Mouse (Mus musculus) CH12.LX (cell line): ENCODE measurements at regions not wholly inside any gene's neighbourhood (a gene's known extent, or its start where the extent isn't known, plus 50 kb on each side); places are given as distances from the start of the nearest gene placed in this dataset.

Experiments
- GABPA ChIP-seq: IDR thresholded peaks from 2 replicates; pipeline ENCODE4 v1.6.1; 2012; ENCODE audit warnings: low read depth, low read length, improper control_type of control experiment, inconsistent platforms; ENCODE audit not compliant: insufficient replicate concordance
- MAFK ChIP-seq: IDR thresholded peaks from 2 replicates; pipeline ENCODE4 v1.6.1; 2011; ENCODE audit warnings: low read length, improper control_type of control experiment; ENCODE audit not compliant: insufficient replicate concordance
- MAZ ChIP-seq: IDR thresholded peaks from 2 replicates; pipeline ENCODE4 v1.6.1; 2012; ENCODE audit warnings: low read depth, mild to moderate bottlenecking, inconsistent platforms, low read length, improper control_type of control experiment, moderate library complexity
- POLR2A ChIP-seq: IDR thresholded peaks from 2 replicates; pipeline ENCODE4 v1.6.1; 2011; ENCODE audit warnings: low read depth, mild to moderate bottlenecking, improper control_type of control experiment, low read length
- UBTF ChIP-seq: IDR thresholded peaks from 2 replicates; pipeline ENCODE4 v1.6.1; 2012; ENCODE audit warnings: low read depth, mild to moderate bottlenecking, inconsistent platforms, low read length, improper control_type of control experiment, moderate library complexity
- USF1 ChIP-seq: IDR thresholded peaks from 2 replicates; pipeline ENCODE4 v1.6.1; 2014; ENCODE audit warnings: low read depth, mild to moderate bottlenecking, inconsistent platforms, low read length, improper control_type of control experiment
- ZKSCAN1 ChIP-seq: IDR thresholded peaks from 2 replicates; pipeline ENCODE4 v1.6.1; 2012; ENCODE audit warnings: low read depth, inconsistent platforms, low read length, improper control_type of control experiment, borderline replicate concordance

DNA sequence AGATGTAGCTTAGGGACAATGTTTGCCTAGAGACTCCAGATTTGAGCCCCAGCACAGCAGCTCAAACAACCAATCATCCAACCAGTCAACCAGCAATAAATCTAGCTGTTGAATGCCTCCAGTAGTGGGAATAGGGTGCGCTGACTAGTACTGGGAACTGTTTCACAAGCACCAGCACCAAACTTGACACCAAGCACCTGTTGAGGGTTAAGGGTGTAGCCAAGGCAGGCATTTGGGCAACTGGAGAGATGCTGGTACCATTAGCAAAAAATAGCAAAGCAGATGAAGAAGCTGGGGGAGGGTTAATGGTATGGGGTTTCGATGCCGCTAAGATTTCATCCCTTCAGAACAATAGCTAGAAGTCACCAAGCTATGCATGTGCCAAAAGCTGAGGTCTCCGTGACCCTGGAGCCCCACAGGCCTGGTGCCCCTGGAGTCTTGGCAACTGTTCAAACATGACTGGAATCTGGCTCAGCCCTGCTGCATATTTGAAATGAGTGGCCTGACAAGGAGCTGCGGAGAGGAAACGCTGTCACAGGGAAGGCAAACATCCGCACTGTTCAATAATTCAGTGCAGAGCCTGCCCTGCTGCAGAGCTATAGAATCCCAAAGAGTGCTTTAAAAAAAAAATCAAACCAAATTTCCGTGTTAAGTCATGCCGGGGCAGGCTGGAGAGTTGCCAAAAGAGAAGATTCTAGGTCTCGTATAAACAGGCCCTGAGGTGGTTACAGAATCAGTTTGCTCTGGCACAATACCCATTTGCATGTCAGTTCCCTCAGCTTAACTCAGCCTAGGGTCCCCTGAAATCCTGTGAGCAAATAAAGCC lies 134.3 kb downstream of the Zfp706 start:
- TF ChIP-seq ZKSCAN1 (no peak), MAFK (no peak), MAZ (no peak), POLR2A (no peak), UBTF (no peak), GABPA (no peak), USF1 (no peak)
